Mouse (Mus musculus) adrenal gland (tissue): Measurements from ENCODE around the gene Btbd16.

Experiments used
- intact Hi-C: fragments of 180-260 bp; cut with DNase I; formaldehyde crosslinking; loops from one replicate; pipeline ENCODE4 v1.15.1; 2025
- long read RNA-seq, 2 experiments: library from polyadenylated mRNA; unstranded; transcript quantifications; one replicate each; pipeline ENCODE4 v2.0.0; 2020; ENCODE audit warnings: borderline replicate concordance in 1 of 2; ENCODE audit not compliant: insufficient replicate concordance in 1 of 2

Gene Btbd16
- long read RNA-seq, experiment 1: 0 reads
- long read RNA-seq, experiment 2: 0 reads

- intact Hi-C loops: loop anchor here (2.0 kb wide), 1 partner anchor 53 kb away; no protein-coding TSS in a partner anchor
These were observed at the start of gene Btbd16 for GRCm38 (mm10) chr7:130773914-130774630. TSS of gene Btbd16 (plus strand) at chr7:130774069.

- intact Hi-C loops: no loop called here
These were observed 47.7 kb upstream of the Btbd16 start for GRCm38 (mm10) chr7:130726185-130726584.

- intact Hi-C loops: no loop called here
These were observed 47.0 kb upstream of the Btbd16 start for GRCm38 (mm10) chr7:130726724-130727422.

- intact Hi-C loops: no loop called here
These were observed 46.3 kb upstream of the Btbd16 start for GRCm38 (mm10) chr7:130727560-130727959.

GRCm38 (mm10) chr7:130731792-130732191 lies 42.1 kb upstream of the Btbd16 start:
- intact Hi-C loops: no loop called here

- intact Hi-C loops: no loop called here
These were observed 41.0 kb upstream of the Btbd16 start for GRCm38 (mm10) chr7:130732908-130733307.

- intact Hi-C loops: no loop called here
These were observed 40.4 kb upstream of the Btbd16 start for GRCm38 (mm10) chr7:130733423-130733822.

GRCm38 (mm10) chr7:130734195-130734787 lies 39.6 kb upstream of the Btbd16 start:
- intact Hi-C loops: no loop called here

GRCm38 (mm10) chr7:130741099-130741498 lies 32.8 kb upstream of the Btbd16 start:
- intact Hi-C loops: no loop called here

- intact Hi-C loops: no loop called here
These were observed 30.4 kb upstream of the Btbd16 start for GRCm38 (mm10) chr7:130743239-130744025.

- intact Hi-C loops: no loop called here
These were observed 24.7 kb upstream of the Btbd16 start for GRCm38 (mm10) chr7:130749165-130749564.

GRCm38 (mm10) chr7:130750752-130751490 lies 22.9 kb upstream of the Btbd16 start:
- intact Hi-C loops: no loop called here

- intact Hi-C loops: no loop called here
These were observed 22.2 kb upstream of the Btbd16 start for GRCm38 (mm10) chr7:130751678-130752077.

GRCm38 (mm10) chr7:130754790-130755189 lies 19.1 kb upstream of the Btbd16 start:
- intact Hi-C loops: no loop called here

- intact Hi-C loops: no loop called here
These were observed 17.5 kb upstream of the Btbd16 start for GRCm38 (mm10) chr7:130756343-130756835.

- intact Hi-C loops: no loop called here
These were observed 16.5 kb upstream of the Btbd16 start for GRCm38 (mm10) chr7:130757326-130757865.

- intact Hi-C loops: loop anchor here (5.0 kb wide), 2 partner anchors 85 to 230 kb away; no protein-coding TSS in a partner anchor
These were observed 11.6 kb upstream of the Btbd16 start for GRCm38 (mm10) chr7:130762071-130762897.

GRCm38 (mm10) chr7:130764160-130764559 lies 9.7 kb upstream of the Btbd16 start:
- intact Hi-C loops: loop anchor here (5.0 kb wide), 2 partner anchors 87 to 232 kb away; no protein-coding TSS in a partner anchor
